Mouse (Mus musculus) kidney, adult 18-20 months (tissue): ENCODE results near the gene Ccdc85c.

Source experiments
- DNase-seq: peaks from one replicate; pipeline ENCODE4 v3.0.0; 2021

The Ccdc85c gene

DNA sequence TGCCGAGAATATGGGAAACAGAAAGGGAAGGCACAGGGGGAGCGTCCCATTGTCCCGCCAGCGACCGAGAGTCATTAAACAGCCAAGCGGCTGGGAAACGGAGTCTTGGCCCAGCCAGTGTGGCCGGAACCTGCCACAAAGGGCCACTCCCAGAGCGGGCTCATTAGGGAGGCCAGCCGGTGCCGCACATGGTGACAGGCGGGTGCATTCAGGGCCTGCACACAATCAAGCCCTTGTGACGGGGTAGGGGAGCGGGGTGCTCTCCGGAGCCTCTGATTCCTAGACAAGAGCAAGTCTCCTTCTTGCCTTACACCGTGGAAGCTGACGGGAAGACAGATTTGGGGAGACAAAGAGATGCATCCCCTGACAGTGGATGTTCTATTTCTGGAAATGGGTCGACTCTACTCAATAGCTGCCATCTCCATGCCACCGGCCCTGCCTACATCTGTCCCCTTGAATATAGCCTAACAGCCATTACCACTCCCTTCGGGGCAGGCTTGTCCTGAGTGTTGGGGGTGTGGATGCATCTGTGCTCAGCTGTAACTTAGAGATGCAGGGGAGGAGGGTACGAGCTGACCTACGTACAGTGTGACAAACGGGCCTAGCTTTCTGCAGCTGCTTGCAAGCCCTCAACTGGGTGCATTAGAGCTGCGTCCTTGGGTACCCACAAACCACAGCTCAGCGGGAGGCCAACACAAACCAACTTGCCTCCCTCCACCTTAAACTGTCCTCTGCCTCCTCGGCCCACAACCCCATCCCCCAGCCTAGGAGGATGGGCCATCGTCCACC, 9.2 kb downstream of the Ccdc85c start:
- no peak for DNase-seq

DNA sequence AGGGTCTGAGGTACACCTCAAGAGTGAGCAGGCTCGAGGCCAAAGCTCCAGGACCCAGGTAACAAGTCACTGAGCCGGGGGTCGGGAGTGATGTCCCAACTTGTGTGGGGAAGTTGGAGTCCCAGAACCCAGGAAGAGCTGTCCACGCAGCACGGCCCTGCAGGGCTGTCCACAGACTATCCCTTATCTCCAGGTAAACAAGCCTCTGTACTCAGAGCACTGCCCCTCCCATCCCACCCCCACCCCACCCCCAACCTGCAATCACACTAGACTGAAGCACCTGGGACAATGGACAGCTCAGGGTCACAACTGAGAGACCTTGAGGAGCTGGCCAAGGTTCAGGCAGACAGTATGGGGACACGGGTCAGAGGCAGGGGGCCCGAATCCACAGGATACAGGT, 10.3 kb downstream of the Ccdc85c start:
- no peak for DNase-seq

DNA sequence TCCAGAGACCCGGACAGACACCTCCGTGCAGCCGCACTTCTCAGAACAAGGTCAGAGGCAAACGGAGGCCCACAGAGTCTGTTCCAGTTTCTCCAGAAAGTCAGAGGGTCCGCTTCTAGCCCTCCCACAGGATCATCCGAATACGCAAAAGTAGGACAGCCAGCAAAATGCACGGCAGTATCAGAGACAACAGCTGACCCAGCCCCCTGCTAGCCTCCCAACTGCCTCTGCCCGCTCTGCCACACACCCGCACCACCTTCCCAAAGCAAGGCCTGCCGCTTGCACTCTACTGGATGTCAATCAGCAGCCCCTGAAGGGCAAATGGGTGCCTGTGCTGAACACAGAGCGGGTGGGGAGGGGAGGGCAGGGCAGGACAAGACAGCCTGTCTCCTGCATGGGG, 14.3 kb downstream of the Ccdc85c start:
- DNase-seq: no peak

DNA sequence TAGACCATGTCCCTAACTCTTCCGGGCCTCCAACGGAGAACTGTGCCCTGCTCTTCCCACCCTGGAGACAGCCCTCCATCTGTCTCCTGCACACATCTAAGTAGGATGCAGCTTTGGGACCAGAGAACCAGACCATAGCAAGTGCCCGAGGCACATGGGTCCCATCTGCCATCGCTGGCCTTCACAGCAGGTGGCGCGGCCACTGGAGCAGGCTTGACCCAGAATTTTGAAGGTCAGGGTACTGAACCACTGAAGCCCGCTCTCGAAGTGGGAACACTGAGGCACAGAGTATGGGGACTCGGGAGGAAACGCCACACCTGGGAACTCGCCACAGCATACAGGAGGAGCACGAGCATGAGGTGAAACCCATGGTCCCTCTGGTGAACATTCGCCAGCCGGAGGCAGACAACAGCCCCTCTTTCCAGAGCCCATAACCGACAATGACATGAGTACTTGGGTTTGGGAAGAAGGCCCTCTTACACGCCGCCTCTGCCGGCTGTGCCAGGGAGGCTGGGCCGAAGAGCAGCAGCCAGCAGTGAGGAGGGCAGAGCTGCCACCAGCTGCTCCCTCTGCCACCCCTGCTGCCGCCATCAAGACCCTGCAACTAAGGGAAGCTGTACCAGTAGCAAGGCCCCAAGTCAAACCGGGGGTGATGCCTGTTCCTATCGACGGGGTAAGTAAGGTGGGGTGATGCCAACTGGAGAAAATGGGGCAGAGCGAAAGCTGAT, 15.7 kb downstream of the Ccdc85c start:
- DNase-seq: no peak

DNA sequence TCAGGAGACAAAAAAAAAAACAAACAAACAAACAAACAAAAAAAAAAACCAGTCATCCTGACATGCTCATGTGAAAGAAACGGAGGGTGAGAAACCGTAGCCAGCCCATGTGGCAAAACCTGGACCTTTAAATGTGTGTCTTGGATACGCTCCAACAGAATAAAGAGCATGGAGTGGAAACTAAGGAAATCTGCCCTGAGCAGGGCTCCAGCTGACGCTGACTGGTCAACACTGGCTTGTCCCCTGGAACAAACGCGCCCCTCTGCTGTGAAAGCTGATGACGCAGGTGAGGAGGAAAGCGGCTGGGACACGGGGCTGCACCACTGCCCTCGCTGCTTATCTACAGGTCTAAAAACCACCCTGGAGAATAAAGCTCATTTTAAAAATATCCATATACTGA, 18.5 kb downstream of the Ccdc85c start:
- no peak for DNase-seq

DNA sequence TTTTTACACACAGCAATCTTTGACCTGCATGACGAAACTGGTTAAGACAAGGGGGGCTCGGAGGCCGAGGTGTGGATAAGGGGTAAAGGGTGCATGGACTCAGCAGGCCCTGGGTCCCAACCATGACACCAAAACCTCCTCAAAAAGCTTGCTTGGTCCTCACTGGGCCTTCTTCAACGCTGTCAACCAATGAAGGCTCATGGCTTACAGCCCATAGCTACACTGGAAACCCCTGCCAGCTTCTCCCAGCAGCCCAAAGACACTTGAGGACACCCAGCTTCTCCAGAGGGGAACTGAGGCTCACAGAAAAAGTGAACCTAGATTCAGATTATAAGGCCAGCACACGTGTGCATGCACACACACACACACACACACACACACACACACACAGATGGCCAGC, 19.3 kb downstream of the Ccdc85c start:
- no peak for DNase-seq

DNA sequence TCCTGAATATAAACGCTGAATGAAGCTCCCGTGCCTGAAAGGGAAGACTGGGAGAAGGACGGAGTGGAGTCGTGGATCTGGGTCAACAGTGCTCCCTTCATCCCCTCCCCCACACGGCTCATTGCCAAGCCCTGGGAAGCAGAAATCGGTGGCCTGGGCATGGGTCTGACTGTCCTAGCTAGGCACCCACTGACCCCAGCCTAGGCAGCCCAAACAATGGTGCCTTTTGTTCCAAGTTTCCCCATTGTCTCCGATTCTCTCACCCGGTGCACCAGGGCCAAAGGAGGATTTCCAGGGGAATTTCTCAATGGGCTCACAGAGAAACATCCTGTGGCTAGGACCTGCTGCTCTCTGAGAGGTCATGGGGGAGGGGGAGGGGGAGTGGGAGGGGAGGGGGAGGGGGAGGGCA, 19.7 kb downstream of the Ccdc85c start:
- DNase-seq: peak; percentile 72

DNA sequence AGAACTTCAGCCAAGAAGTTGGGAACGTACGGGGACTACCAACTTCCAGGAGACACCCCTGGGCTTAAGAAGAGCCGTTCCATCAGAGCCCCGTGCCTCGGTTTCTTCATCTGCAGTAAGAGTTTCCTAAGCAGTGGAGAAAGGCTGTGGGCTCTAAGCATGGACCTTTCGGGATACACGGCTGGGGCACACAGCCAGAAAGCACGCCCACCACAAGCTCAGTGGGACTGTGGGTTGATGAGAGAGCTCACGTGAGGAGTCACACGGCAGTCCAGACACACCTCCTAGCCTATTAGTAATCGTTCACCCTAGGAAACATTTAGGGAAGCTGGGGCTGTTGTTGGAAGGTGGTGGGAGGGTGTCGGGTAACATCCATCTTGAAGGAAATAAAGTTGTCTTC, 22.2 kb downstream of the Ccdc85c start:
- DNase-seq: no peak

DNA sequence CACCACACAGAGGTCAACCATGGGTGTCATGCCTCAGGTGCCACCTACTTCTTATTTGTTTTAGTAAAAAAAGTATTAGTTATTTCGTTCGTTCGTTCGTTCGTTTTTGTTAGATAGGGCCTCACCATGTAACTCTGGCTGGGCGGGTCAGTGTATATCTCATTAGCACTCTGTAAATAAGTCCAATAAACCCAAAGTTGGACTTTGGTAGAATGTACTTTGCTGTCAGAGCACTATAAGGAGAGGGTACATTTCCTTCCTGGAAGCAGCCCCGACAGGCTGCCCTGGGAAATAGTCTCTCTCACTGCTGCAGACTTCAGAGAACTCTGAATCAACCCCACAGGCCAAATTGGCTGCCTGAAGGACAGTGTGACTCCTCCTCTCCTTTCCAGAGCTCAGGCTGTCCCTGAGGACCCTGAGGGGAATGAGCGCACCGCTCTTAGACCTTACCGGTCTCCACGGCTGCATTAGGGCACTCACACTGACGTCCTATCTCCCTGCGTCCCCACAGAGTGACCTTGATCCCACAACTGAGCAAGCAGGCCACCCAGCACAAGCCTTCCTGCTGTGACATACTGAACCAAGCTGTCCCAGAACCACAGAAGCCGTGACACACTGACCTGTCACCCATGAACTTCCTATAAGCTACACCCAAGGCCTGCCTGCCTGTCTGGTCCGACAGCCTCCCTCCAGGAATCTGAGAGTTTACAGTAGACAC, 23.2 kb downstream of the Ccdc85c start:
- no peak for DNase-seq

DNA sequence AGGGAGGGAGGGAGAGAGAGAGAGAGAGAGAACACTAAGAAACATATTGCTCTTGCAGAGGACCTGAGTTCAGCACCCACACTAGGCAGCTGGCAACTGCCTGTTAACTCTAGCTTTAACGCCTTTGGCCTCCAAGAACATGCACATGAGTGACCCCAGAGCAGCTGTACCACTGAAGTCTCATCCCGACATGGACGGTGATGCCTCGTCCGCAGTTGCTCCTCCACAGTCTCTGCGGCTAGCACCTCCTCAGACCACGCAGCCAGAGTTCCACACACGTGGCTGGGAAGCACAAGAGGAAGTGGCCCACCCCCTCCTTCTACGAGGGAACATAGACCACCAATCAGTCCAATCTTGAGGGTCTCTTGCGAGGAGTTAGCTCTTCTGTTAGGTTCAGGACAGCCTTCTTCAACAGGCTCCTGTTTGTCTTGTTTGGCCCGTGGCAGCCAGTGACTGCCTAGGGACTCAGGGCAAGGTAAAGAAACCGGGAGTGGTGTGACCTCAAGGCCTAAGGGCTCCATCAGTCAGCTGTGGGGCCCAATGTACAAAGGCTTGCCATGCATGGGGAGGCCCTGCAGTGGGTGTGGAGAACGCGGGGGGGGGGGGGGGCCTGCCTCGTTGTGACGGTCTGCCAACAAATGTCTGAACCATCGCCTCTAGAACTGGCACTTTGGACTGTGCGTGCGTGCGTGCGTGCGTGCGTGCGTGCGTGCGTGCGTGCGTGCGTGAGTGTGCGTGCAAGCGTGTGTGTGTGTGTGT, 24.0 kb downstream of the Ccdc85c start:
- no peak for DNase-seq

DNA sequence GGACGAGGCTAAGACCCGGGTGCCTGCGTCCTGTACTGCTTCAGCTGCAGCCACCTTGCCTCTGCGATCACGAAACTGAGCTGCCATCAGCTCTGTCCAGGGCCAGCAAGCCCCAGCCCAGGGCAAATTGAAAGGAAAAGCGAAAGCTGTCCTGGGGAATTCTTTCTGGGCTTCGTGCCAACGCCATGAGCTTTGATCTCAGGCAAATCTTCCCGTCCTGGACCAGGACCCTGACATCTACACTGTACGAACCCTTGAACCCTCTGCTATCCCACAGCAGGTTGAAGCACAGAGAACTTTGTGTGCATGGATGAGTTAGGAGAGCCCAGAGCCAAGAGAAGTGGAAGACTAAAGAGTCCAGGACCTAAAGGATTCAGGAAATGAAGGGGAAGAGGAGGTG, 25.7 kb downstream of the Ccdc85c start:
- peak; percentile 90 for DNase-seq

DNA sequence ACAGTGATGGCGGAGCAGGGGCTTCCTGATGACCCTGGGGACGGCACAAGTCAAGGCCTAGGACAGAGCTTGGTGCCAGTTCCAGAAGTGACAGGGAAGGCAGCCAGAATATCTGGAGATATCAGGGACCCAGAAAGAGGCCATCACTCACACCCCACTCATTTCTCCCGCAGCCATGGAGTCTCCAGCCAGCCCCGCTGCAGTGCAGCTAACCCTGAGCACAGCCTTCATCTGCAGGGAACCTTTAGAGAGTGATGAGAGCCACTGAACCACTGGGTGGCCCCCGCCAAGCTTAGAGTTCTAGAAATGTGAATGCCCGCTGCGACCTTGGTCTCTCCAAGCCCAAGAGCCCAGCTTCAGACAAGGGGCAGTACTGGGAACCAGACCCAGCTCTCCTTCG, 26.2 kb downstream of the Ccdc85c start:
- DNase-seq: no peak

DNA sequence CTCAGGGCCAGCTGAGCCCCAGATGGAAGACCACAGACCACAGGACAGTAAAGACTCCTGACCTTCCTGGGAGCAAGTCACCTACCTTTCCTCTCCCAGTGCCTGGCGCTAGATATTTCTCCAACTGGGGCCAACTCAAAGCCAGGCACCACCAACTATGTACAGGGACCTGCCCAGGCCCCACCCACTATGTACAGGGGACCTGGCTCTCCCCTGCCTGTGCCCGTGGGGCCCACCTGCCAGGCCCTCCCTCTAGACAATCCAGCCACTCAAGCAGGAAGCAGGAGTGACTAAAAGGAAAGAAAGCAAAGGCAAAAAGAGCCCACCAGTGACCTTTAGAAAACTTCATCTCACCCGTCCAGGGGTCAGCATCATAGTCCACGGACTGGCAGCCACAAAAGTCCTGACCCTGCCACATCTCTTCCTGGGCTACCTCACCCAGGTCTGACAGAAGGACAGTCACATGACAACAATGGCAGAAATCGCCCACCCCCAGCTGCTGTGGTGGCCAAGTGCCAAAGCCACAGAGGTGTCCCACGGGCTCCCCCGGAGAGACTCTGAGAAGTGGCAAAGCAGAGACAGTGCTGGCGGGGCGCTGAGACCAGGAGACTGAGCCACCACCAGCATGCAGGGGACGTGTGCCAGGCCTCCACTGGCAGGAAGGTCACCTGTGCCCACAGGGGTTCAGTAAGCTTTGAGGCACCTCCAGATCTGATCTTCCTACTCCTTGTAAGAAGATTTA, 28.3 kb downstream of the Ccdc85c start:
- no peak for DNase-seq

DNA sequence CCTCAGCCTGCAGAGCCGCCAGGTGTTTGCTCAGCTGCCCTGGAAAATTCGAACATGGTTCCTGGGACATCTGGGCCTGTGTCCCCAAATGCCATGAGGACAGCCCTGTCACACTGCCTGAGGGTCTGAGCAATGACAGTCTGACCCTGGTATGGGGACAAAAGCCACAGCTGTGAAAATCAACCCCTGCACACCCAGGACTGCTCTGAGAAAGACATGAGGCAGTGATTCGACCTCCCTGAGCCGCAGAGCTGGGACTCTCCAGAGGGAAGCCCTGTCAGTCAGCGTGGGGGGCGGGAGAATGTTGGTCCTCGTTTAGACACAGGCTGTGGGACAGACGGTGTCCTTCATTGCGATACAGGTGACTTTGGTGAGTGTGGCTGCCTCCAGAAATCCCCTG, 29.6 kb downstream of the Ccdc85c start:
- DNase-seq: no peak

DNA sequence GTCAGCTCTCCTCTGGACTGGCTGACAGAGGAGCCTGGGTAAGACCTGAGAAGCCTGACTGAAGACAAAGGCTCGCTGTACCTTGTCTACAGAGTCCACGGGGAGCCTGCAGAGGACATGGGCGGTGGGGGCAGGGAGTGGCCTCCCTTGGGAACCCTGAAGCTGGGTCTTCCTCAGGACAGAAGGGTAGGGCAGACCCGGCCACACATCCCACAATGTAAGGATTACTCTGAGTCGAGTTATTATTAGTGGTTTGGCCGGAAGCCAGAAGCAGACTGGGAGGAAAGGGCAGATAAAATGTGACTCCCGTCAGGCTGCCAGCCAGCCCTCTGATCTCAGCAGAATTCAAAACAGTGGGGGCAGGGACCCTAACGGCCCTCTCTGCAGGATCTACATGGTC, 30.4 kb downstream of the Ccdc85c start:
- peak; percentile 83 for DNase-seq

DNA sequence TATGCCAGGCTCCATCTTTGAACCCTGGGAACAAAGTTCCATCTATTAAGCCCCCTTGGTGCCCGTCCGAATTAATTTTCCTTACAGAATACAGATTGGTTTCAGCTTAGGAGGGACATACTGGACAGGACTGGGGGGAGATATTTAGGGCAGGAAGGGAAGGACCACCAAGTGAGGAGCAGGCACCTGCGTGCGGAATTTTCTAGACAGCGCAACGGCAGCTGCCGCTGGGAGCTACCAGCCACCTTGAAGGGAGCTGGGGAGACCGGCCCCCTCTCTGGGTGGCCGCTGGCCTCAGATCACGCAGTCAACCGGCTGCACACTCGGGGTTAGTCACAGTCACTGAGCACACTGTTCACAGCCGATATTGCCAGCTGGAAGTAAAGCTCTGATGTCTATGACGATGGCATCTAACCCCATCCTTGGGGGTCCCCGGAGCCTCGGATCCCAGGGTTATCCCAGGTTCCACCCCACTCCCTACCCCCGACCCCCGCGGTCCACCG, 32.9 kb downstream of the Ccdc85c start:
- DNase-seq: no peak

DNA sequence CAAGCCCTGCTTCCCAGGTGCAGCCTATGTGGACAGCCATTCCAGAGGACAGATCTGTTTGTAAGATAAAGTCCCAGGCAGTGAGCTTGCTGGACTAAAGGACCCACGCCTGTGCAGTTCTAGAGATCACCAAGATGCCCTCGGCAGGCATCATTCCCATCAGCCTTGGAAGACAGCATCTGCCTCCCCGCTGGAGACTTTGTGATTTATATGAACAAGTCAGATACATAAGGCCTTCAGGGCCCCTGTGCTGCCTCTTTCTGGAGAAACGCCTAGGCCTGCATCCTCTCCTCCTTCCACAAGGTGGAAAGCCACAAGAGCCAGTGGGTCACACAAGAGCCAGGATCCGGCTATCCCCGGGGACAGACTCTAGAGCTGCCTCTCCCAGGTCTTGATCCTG, 33.6 kb downstream of the Ccdc85c start:
- DNase-seq: no peak

DNA sequence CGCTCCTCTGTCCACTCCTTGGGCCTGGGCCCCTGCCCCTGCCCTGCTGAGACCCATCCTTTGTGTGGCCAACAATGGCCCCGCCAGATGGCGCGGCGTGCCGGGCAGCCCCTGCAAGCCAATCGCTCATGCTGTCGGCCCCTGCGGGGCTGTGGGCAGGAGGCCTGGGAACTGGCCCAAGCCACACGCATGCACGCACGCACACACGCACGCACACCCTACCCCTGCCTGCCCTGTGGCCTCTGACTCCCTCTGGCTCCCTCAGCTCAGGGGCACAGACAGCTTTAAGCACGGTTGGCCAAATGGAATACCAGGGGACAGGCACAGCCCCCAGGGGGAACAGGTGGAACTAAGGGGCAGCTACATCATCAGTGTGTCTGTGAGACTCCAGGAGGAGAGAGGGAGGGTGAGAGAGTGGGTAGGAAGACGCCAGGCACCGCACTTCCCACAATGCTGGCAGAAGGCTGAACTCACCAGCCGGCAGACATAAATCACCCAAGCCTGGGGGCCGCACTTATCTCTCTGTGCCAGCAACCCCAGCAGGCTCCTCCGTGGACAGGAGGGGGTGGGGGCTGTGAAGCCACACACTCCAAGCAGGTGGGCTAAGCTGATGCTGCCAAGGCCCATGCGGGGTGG, 34.2 kb downstream of the Ccdc85c start:
- no peak for DNase-seq

DNA sequence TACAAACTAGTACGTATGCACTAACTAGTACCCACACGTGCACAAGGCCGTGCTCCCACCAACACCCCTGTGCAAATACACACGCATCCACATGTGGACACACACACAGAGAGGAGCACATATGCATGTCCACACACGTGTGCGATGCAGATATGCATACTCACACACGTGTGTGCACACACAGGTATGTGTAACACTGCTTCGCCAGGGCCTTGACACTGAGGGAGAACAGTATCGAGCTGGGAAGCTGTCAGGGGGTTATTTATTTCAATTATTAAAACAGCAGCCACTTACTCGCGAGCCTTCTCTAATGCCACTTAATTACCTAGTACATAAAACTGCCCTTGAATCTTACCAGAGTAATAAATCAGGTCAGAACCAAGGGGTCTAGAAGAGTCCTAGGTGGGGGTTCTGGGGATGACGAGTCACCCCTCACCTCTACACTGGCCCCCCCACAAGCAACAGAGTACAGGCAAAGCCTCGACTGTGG, 34.8 kb downstream of the Ccdc85c start:
- no peak for DNase-seq

DNA sequence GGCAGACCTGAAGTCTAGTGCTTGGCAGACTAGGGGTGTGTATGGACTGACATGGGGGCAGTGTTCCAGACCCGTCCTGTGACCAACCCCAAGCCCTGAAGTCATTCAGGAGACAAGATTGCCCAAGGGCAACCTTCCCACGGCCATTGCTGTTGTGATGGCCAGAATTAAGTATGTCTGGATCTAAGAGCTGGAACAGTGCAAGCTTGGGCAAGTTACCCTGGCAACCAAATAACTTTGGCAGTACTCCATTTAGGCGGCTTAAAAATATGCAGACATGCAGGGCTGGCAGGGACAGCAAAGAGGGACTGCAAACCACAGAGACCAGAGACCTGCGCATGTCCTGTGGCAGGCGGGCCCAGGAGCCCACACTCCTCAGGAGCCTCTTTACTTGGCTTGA, 35.8 kb downstream of the Ccdc85c start:
- DNase-seq: peak; percentile 80

DNA sequence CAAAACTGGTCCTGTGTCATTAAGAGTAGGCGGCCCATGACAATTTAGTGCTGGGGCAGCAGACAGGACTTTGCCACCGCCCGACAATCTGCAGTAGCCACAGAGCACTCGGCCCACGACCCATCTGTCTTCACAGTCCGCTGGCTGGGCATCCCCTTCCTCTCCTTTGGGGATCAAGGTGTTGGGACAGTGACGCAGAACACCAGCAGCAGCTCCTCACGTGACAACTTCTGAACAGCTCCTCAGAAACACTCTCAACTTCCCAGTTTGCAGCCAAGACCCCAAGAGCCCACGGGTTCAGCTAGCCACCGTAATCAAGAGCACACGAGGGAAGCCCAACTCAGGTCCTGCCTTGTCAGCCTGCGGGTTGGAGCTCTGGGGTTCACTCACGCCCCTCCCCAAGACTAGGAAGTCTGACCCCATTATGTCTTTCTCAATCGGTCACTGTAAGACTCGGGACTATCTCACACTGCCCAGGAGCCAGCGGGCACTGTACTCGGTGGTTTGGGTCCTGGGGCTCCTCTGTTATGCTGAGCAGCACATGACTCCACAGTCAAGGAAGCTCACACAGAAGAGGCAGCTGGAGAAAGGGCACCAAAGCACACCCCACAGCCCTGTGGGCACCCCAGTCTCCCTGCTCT, 36.7 kb downstream of the Ccdc85c start:
- DNase-seq: no peak
